Mouse (Mus musculus) left cerebral cortex, postnatal 14 days (tissue): ENCODE results near the gene Kif28. TPM values are rescaled to one million over a fixed set of nuclear protein-coding genes. Genes with fewer than 3 reads are reported as not detected.
"Not testable (repeated sequence)": the region's sequence is repeated elsewhere in the genome, so short reads cannot be mapped to it uniquely, and the experiment has no call there.

ENCODE experiments used
- DNase-seq, 2 experiments: peaks; one replicate each; pipeline ENCODE4 v3.0.0; 2021 to 2022; ENCODE audit warnings: low spot score in 2 of 2, mixed read lengths in 1 of 2
- intact Hi-C: fragments of 180-260 bp; cut with DNase I; formaldehyde crosslinking; loops from one replicate; pipeline ENCODE4 v1.15.1; 2025
- total RNA-seq, 2 experiments: library from RNA; stranded (reverse); gene quantifications; 2 replicates each; pipeline ENCODE4 v1.2.3; 2021

Gene Kif28
- total RNA-seq, 2 experiments from 2014 or later = 0.13 TPM

DNA sequence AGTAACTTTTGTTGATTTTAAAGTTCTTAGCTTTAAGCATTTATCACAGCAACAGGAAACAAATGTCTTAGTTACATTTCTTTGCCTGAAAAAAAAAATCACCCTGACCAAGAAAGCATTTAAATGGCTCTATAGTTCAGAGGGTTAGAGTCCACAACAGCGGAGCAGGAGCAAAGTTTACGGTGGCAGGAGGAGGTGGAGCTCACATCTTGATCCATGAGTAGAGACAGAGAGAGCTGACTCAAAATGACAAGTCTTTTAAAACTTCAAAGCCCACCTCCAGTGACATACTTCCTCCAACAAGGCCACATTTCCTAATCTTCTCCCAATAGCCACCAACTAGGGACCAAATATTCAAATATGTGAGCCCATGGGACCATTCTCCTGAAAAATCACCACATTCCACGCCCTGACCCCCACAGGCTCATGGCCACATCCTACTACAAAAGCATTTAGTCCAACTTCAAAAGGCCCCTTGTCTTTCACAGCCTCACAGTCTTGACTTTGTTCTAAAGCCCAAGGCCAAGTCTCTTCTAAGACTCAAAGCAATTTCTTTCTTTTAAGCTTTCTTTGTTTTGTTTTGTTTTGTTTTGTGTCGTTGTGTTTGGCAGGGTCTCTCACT, 80.7 kb downstream of the Kif28 start:
- no peak for DNase-seq
- intact Hi-C loops = no loop called here

DNA sequence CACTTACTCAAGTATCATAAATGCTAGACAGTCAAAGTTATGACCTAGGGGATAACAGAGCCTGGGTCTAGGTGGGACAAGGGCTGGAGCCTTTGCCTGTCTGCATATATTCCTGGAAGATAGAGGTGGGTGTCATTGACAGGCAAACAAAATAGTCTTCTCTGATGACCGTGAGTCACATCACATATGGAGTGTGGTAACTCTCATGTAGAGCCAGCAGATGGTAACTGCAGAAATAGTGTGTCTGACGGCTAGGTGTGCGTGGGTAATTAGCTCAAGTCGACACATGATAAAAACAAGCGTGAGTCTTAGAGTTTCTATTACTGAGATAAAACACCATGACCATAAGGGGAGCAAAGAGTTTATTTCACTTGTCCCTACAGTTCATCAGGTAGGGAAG, 82.0 kb downstream of the Kif28 start:
- intact Hi-C loops = no loop called here
- DNase-seq = peak in 1 of 2 experiments; percentile 16

DNA sequence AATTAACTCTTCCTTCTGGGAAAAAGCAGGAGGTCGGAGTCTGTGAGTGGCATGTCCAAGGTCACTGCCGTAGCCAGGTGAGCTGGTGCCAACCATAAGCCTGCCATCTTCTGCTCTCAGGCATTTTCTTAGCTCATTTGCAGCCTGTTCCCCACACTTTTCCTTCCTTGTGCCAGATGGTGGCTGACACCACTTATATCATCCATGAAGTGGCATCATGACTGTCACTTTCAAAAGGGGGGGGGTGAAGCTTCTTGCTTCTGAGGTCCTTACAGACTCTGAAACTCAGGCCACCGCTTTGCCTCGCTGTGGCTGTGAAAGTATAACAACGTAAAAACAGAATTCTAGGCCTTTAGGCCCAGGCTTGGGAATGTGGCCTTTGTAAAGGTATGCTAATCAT, 93.8 kb downstream of the Kif28 start:
- intact Hi-C loops = no loop called here
- DNase-seq = no peak

DNA sequence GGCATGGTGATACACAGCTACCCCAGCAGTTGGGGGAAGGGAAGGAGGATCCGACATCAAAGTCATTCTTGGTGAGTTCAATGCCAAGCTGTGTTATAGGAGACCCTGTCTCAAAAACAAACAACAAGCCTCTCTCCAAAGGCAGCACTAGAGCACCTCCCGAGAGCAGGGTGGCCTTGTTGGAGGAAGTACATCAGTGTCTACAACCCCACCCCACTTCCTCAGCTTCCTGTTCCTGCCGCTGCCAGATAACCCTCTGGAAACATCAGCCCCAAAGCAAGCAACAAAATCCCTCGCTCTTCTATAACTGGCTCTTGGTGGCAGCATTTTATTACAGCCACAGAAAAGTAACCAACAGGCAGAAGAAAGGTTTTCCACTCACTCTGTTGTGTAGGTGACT, 94.8 kb downstream of the Kif28 start:
- DNase-seq = no peak
- intact Hi-C loops = no loop called here

DNA sequence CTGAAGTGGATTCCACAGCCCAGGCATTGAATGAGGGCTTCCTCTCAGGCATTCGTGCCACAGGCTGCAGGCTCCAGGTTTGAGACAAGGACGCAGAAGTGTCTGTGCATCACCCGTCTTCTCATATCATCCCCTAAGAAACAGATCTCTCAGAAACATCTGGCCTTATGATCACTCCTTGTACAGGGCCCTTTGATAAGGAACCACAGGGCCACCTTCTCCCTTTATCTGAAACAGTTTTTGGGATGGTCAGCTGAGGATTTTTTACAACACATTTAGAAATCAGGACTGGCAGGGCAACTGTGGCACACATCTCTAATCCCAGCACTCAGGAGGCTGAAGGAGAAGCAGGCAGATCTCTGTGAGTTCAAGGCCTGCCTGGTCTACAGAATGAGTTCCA, 95.7 kb downstream of the Kif28 start:
- intact Hi-C loops = loop anchor here (10.0 kb wide), 1 partner anchor 85 kb away; no protein-coding TSS in a partner anchor

DNA sequence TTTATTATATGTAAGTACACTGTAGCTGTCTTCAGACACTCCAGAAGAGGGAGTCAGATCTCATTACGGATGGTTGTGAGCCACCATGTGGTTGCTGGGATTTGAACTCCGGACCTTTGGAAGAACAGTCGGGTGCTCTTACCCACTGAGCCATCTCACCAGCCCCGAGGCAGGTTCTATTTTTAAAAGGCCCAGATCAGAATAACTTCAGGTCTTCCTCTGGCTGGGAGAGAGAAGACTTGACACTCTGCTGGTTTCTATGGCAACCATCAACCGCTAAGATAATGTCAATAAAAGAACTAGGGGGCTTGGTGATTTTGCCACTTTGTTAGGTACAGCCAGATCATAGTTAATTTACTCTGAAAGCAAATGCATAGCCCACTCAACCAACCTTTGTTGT, 96.4 kb downstream of the Kif28 start:
- not testable (repeated sequence) for DNase-seq
- intact Hi-C loops = loop anchor here (10.0 kb wide), 1 partner anchor 86 kb away; no protein-coding TSS in a partner anchor

More for the DNA sequence above, 95.7 kb downstream of the Kif28 start:
- no peak for DNase-seq

DNA sequence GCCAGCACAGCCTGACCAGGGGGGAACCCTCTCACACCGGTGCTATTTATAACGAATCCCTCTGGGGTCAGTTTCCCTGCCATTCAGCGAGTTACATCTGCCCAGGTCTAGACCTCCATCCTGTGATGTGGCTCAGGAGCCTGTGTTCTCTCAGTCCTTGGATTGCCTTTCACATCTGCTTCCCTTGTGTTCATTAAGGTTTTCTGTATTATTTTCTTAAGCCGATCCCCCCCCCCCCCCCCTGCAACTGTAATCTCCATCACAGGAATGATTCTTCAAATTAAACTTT, 99.1 kb downstream of the Kif28 start:
- DNase-seq = no peak
- intact Hi-C loops = loop anchor here (10.0 kb wide), 1 partner anchor 89 kb away; no protein-coding TSS in a partner anchor

Other genes starting within 250 kb of the Kif28 start
- 10 to 100 TPM; 19.1 to 20.6 TPM for gene Smyd3, start 227.2 kb downstream of the Kif28 start, total RNA-seq
- gene Tfb2m, start 199.0 kb downstream of the Kif28 start, total RNA-seq = 10 to 100 TPM; 22.3 to 27.0 TPM
- gene Cnst, start 198.9 kb downstream of the Kif28 start, total RNA-seq = 10 to 100 TPM; 33.8 to 34.1 TPM
- 10 to 100 TPM; 58.6 to 61.2 TPM for gene Sccpdh, start 77.1 kb downstream of the Kif28 start, total RNA-seq
- not detected for gene Gm10518, start 58.1 kb upstream of the Kif28 start, total RNA-seq
- 10 to 100 TPM; 24.6 to 28.4 TPM for gene Ahctf1, start 58.4 kb upstream of the Kif28 start, total RNA-seq
- 100 to 1,000 TPM; 211 to 234 TPM for gene Cdc42bpa, start 215.2 kb upstream of the Kif28 start, total RNA-seq